Mouse (Mus musculus) forebrain, embryonic 10.5 days (tissue): Measurements from ENCODE around the gene Gm30302. TPM values are rescaled to one million over a fixed set of nuclear protein-coding genes. Genes with fewer than 3 reads are reported as not detected.

Experiments
- DNase-seq: peaks from one replicate; pipeline ENCODE4 v3.0.0-alpha.2; 2017; ENCODE audit warnings: low spot score; ENCODE audit errors: extremely low spot score
- H3K27ac ChIP-seq: fragments of 300-500 bp; sonication (generic); 2 replicates; pipeline ENCODE4 v1.5.1; 2016; ENCODE audit warnings: mild to moderate bottlenecking
- H3K27me3 ChIP-seq: fragments of 300-500 bp; sonication (generic); 2 replicates; pipeline ENCODE4 v1.6.1; 2016; ENCODE audit warnings: mild to moderate bottlenecking; ENCODE audit not compliant: poor library complexity, severe bottlenecking
- H3K36me3 ChIP-seq: fragments of 300-500 bp; sonication (generic); replicated peaks from 2 replicates; pipeline ENCODE4 v1.6.1; 2016; ENCODE audit warnings: mild to moderate bottlenecking, moderate library complexity
- H3K4me1 ChIP-seq: fragments of 300-500 bp; sonication (generic); 2 replicates; pipeline ENCODE4 v1.6.1; 2016
- H3K4me3 ChIP-seq: fragments of 300-500 bp; sonication (generic); 2 replicates; pipeline ENCODE4 v1.5.1; 2016; ENCODE audit warnings: mild to moderate bottlenecking, moderate library complexity
- H3K9me3 ChIP-seq: fragments of 300-500 bp; sonication (generic); 2 replicates; pipeline ENCODE4 v1.6.1; 2016; ENCODE audit warnings: mild to moderate bottlenecking, moderate library complexity
- WGBS: fragments of 180-500 bp; shearing (Covaris S2); methylation state at CpG from one replicate; pipeline ENCODE4 v1.1.7; 2016; 5-methylcytosine and 5-hydroxymethylcytosine counted together
- polyA plus RNA-seq: library from polyadenylated mRNA; unstranded; fragments of >200 nt; fragmentation: Nextera tagmentation; extraction: Ambion mirVana; gene quantifications from 2 replicates; pipeline ENCODE4 v1.2.1, GENCODE M21; 2016

Gm30302 gene
- polyA plus RNA-seq, result not detected in 2 replicates

DNA sequence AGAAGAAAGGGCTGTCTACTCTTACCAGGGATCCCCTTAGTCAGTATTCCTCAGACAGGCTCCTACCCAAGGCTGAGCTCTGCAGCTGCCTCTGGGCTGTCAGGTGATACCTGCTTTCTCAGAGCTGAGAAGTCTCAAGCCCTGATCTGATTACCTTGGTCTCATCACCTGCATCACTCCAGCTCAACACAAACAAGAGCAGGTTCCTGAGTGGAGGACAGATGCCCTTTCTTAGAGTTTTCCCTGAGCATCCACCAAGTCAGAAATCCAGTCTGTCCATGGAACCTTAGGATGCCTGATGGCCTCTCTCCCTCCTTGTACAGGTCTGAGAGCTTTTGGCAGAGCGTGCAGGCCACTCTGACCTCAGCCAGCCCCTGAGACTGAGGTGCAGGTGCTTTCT lies at the start of gene Gm30302:
Gene Gm30302 (minus strand): TSS at position 101 of the 400 bp plus-strand sequence.
- DNase-seq, result no peak
- no peaks in the 10 kb centered on the region for H3K36me3 ChIP-seq
- peaks cover 23% of the 10 kb centered on the region for H3K9me3 ChIP-seq
- no peak within 1 kb of the TSS for H3K27ac ChIP-seq
- no peak within 1 kb of the TSS for H3K4me3 ChIP-seq
- no peaks in the 10 kb centered on the region for H3K4me1 ChIP-seq
- 81% methylated on average over 1 of the region's 1 CpGs for WGBS
- H3K27me3 ChIP-seq, result no peaks in the 10 kb centered on the region

DNA sequence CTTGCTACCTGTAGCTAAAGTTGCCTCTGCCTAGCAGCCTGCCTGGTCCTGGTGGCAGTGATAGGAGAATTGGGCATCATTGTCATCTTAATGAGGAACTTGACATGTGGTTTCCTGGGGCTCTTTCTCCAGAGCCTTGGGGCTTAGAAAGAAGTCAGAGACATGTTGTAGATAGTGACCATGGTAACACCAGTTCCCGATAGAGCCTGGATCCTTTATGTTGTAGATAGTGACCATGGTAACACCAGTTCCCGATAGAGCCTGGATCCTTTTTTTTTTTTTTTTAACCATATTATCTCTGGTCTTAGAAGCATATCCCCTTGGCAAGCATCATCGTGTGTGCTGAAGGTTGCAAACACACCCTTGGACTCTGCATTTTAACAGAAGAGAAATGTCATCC lies 48.0 kb upstream of the Gm30302 start:
- peaks cover 13% of the 10 kb centered on the region; the same call in 1 of the 2 replicates for H3K9me3 ChIP-seq
- WGBS, result 91% methylated on average over 3 of the region's 3 CpGs
- no peak overlapping the region for H3K27ac ChIP-seq
- H3K4me1 ChIP-seq, result no peaks in the 10 kb centered on the region
- H3K36me3 ChIP-seq, result no peaks in the 10 kb centered on the region
- no peak for DNase-seq
- H3K4me3 ChIP-seq, result no peak overlapping the region
- H3K27me3 ChIP-seq, result no peaks in the 10 kb centered on the region

DNA sequence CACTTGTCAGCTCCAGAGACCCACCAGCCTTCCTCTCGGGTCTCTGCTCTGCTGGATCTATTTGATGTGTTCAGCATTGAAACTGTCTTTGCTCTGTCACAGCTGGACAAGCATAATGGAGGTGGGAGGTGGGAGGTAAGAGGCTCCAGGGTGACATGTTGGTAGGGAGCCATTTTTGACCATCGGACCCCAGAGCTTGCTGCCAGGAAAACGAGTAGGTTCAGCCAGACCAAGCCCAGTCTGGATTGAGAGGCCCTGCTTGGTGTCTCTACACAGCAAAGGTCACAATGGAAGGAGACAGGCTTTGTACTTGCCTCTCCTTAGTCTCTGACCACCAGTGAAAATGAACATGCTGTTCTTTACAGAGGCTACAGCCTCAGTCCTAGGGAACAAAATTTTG lies 47.3 kb upstream of the Gm30302 start:
- DNase-seq, result no peak
- Histone ChIP-seq H3K36me3 (no peaks in the 10 kb centered on the region), H3K4me1 (no peaks in the 10 kb centered on the region), H3K9me3 (peaks cover 17% of the 10 kb centered on the region; the same call in 1 of the 2 replicates), H3K4me3 (no peak overlapping the region), H3K27ac (no peak overlapping the region), H3K27me3 (no peaks in the 10 kb centered on the region)
- 86% methylated on average over 3 of the region's 3 CpGs for WGBS

DNA sequence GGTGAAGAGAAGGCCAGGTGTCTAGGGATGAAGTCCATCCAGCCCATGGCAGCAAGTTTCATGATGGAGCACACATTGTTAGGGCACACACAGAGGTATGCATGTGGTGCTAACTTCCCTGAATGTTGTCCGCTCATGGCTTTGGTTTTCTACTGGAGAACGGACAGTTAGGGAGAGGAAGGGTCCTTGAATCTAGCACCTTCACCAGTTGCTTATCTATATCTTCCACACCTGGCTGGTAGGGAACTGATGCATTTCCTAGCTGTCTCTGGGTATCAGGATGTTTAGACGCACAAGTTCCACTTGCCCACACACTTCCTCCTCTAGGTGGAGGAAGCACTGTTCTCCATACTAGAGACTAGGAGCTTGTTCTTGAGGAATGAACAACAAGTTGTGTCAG lies 46.9 kb upstream of the Gm30302 start:
- peaks cover 20% of the 10 kb centered on the region; the same call in 1 of the 2 replicates for H3K9me3 ChIP-seq
- no peaks in the 10 kb centered on the region for H3K27me3 ChIP-seq
- no peak for DNase-seq
- WGBS, result 92% methylated on average over 3 of the region's 3 CpGs
- H3K27ac ChIP-seq, result no peak overlapping the region
- no peaks in the 10 kb centered on the region for H3K4me1 ChIP-seq
- no peaks in the 10 kb centered on the region for H3K36me3 ChIP-seq
- H3K4me3 ChIP-seq, result no peak overlapping the region

DNA sequence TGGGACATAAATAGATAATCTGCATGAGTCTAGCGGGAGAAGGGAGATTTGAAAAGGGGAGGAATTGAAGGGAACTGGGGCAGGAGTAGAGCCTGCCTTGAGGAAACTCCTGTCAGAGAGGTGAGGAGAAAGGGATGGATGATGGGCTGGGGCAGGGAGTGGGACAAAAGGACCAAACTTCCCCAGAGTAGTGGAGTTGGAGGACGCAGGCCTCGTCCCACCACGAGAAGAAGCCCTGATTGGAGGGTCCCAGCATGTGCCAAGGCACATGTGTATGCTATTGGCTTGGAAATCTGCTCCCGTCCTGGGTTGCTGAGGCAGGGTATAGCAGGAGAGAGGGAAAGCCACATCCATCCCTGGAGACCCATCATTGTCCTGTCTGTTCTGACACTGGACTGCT lies 45.3 kb upstream of the Gm30302 start:
- DNase-seq, result no peak
- no peak overlapping the region for H3K4me3 ChIP-seq
- H3K27ac ChIP-seq, result no peak overlapping the region
- H3K9me3 ChIP-seq, result peaks cover 20% of the 10 kb centered on the region; the same call in 1 of the 2 replicates
- WGBS, result 85% methylated on average over 5 of the region's 5 CpGs
- no peaks in the 10 kb centered on the region for H3K4me1 ChIP-seq
- H3K36me3 ChIP-seq, result no peaks in the 10 kb centered on the region
- H3K27me3 ChIP-seq, result no peaks in the 10 kb centered on the region

DNA sequence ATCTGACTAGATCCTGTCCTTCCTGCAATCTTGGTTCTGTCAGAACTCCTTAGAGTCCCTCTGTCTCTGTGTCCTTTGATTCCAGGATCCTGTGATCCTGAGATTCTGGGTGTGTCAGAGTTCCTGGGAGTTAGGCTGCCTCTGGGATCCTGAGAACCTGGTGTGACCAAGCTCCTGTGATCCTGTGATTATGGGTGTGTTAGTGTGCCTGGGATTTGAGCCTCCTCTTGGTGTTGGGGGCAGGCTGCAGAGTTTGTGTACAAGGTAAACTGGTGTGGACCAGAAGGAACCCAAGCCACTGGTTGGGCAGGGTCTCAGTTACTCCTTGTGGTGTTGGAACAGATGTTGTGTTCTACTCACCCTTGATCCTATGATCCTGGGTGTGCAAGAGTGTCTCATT lies 42.4 kb upstream of the Gm30302 start:
- no peak overlapping the region for H3K4me3 ChIP-seq
- no peaks in the 10 kb centered on the region for H3K36me3 ChIP-seq
- H3K4me1 ChIP-seq, result no peaks in the 10 kb centered on the region
- DNase-seq, result no peak
- H3K9me3 ChIP-seq, result peaks cover 23% of the 10 kb centered on the region; the same call in 1 of the 2 replicates
- no peaks in the 10 kb centered on the region for H3K27me3 ChIP-seq
- H3K27ac ChIP-seq, result no peak overlapping the region

DNA sequence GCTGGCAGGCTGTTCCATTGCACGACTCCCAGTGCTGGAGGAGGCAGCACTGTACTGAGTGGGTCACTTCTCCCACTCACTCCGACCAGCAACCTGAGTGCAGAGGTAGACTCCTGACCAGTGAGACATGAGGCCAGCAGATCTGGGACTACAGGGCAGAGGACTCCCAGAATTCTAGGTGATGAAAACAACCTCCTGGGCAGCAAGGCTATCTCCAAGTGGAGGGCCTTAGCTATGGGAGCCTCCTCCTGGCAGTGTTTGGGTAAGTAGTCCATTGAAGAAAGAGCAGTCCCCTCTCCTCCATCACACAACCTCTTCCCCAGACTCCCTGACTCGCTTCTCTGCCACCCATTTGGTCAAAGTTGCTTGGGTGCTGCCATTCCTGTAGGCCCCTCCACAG lies 31.6 kb upstream of the Gm30302 start:
- Histone ChIP-seq H3K27ac (no peak overlapping the region), H3K4me3 (no peak overlapping the region), H3K27me3 (no peaks in the 10 kb centered on the region), H3K4me1 (no peaks in the 10 kb centered on the region), H3K36me3 (no peaks in the 10 kb centered on the region), H3K9me3 (peaks cover 8% of the 10 kb centered on the region; the same call in 1 of the 2 replicates)
- WGBS, result 85% methylated on average over 3 of the region's 3 CpGs
- no peak for DNase-seq

DNA sequence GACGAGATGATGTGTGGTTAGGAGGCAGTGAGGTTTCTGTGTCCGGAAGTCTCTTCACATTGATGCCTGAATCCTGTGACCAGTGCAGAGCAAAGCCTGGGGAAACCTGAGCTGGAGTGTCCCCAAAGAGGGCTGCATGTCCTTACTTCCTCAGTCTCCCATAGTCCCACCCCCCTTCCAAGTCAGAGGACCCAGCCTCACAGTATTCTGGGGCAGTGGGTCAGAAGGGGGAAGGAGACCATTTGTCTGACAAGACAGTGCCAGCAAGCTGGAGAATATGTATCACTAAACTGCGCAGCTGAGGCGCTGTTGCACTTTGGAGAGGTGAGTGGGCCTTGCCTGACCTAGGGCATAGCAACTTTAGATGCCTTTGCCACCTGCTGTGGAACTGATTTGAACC lies 26.5 kb upstream of the Gm30302 start:
- no peaks in the 10 kb centered on the region; the same call in 1 of the 2 replicates for H3K9me3 ChIP-seq
- no peaks in the 10 kb centered on the region for H3K36me3 ChIP-seq
- H3K4me3 ChIP-seq, result no peak overlapping the region
- no peak for DNase-seq
- H3K27ac ChIP-seq, result no peak overlapping the region
- no peaks in the 10 kb centered on the region for H3K27me3 ChIP-seq
- no peaks in the 10 kb centered on the region for H3K4me1 ChIP-seq
- WGBS, result 89% methylated on average over 4 of the region's 4 CpGs

DNA sequence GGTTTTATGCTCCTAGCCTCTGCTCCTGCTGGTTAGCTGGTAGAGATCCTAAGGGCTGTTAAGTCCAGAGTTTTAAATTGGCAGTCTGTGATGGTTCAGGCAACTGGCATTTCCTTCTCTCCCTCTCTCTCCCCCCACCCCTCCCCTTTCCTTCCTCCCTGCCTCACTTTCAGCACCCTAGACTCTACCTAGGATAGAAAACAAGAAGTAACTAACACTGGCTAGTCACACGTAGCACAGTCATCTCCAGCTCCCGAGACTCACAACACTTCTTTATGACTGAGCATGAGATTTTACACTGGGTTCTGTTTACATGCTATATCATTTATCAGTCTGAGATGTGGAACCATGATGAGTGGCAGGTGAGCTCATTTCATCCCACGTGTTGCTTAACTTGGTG lies 16.2 kb upstream of the Gm30302 start:
- 88% methylated on average over 3 of the region's 3 CpGs for WGBS
- Histone ChIP-seq H3K27me3 (no peaks in the 10 kb centered on the region), H3K27ac (no peak overlapping the region), H3K4me1 (no peaks in the 10 kb centered on the region), H3K36me3 (no peaks in the 10 kb centered on the region), H3K4me3 (no peak overlapping the region), H3K9me3 (peaks cover 18% of the 10 kb centered on the region; the same call in 1 of the 2 replicates)
- DNase-seq, result no peak

DNA sequence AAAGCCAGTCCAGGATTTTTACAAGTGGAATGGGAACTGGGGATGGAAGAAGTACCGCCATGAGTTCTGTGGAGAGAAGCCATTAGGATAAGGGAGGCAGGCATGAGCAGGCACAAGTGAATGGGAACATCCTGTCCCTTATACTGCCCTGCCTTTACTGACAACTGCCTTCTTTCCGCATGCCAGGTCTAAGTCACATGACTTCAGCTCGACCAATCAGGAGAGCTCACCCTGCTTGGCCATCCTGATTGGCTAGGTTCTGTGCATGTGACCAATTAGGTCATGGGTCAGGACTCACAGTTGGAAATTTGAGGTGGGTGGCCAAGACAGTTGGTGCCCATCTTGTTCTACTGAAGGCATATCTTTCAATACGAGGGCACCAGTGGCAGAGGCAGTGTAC lies 15.6 kb upstream of the Gm30302 start:
- no peak overlapping the region for H3K4me3 ChIP-seq
- no peaks in the 10 kb centered on the region for H3K4me1 ChIP-seq
- H3K27ac ChIP-seq, result no peak overlapping the region
- H3K9me3 ChIP-seq, result peaks cover 18% of the 10 kb centered on the region; the same call in 1 of the 2 replicates
- H3K36me3 ChIP-seq, result no peaks in the 10 kb centered on the region
- H3K27me3 ChIP-seq, result no peaks in the 10 kb centered on the region
- 86% methylated on average over 4 of the region's 4 CpGs for WGBS
- DNase-seq, result no peak

DNA sequence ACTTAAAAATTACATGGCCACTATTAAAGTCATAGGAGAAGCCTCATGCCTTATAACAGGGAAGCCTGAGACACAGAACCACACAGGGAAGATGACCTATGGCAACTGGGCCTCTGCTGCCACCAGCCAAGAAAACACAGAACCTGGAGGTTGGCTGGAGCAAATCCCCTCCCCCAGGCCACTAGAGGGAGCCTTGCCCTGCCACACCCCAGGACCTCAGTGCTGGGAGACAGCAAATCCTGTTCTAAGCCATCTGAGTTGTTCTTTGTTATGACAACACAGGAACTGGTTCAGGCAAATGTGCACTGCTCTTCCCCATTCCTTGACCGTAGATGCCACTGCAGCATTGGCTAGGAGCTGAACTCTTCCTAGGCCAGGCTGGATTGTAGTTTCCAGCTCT lies 8.3 kb upstream of the Gm30302 start:
- no peak overlapping the region for H3K27ac ChIP-seq
- 86% methylated on average over 1 of the region's 1 CpGs for WGBS
- no peaks in the 10 kb centered on the region for H3K27me3 ChIP-seq
- H3K9me3 ChIP-seq, result no peaks in the 10 kb centered on the region; the same call in 1 of the 2 replicates
- no peak overlapping the region for H3K4me3 ChIP-seq
- no peaks in the 10 kb centered on the region for H3K4me1 ChIP-seq
- H3K36me3 ChIP-seq, result no peaks in the 10 kb centered on the region
- no peak for DNase-seq

DNA sequence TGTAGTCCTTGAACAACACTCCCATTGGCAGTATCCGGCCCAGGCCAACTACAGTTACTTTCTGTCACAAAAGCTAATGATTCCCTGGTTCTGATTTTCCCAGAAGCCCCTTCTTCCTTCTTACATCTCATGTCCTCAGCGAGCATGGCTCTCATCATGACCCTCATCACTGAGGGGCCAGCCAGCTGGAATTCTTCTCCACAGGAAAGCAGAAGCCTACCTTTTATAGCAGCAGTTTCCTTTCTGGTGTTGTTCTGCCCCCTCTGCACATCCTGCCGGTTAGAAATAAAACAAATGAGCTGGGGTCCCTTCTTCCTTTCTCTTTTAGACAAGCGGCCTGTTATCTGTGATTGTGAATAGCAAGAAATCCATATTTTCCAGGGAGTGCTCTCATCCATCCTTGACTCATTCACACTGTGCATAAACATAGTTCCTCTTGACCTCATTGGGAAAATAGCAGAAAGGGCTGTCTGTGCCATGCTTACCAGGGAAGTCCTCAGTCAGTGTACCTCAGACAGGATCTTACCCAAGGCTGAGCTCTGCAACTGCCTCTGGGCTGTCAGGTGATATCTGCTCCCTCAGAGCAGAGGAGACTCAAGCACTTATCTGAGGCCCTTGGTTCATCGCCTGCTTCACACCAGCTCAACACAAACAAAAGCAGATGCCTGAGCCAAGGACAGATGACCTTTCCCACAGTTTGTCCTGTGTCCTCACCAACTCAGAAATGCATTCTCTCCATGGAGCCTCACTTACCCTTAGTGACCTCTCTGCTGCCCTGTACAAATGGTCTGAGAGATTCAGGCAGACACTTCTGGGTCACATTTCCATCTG lies 10.0 kb downstream of the Gm30302 start:
- H3K27me3 ChIP-seq, result no peaks in the 10 kb centered on the region
- no peak overlapping the region for H3K27ac ChIP-seq
- no peak overlapping the region for H3K4me3 ChIP-seq
- H3K4me1 ChIP-seq, result no peaks in the 10 kb centered on the region
- H3K36me3 ChIP-seq, result no peaks in the 10 kb centered on the region
- no peak for DNase-seq
- WGBS, result 71% methylated on average over 5 of the region's 5 CpGs
- H3K9me3 ChIP-seq, result no peaks in the 10 kb centered on the region; the same call in 1 of the 2 replicates

DNA sequence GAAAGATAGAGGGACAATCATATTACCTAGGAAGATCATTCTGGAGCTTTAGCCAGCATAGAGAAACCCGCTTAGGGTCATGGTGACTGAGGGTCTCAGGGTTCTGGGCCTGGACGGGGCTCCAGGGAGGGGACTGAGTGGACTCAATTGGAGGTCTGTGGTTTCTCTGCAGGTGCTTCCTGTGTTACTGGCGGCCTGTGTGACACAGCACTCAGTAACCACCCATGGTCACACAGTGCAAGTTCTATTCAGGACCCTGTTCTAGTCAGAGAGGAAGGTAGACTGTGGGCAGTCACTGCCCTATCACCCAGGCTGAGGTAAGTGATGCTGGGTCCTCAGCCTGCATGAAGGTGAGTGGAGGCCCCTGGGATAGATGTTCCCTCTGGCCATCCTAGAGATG lies 14.9 kb downstream of the Gm30302 start:
- Histone ChIP-seq H3K36me3 (no peaks in the 10 kb centered on the region), H3K4me3 (no peak overlapping the region), H3K27ac (no peak overlapping the region), H3K27me3 (no peaks in the 10 kb centered on the region), H3K9me3 (no peaks in the 10 kb centered on the region; the same call in 1 of the 2 replicates), H3K4me1 (no peaks in the 10 kb centered on the region)
- 83% methylated on average over 3 of the region's 3 CpGs for WGBS
- no peak for DNase-seq
